Mouse (Mus musculus): ENCODE measurements around the gene Gtf3c3. TPM values are rescaled to one million over a fixed set of nuclear protein-coding genes. Genes with fewer than 3 reads are reported as not detected.
A peak's percentile ranks its signal among the peaks of the same experiment; 100 is the strongest.

Gtf3c3 gene
- polyA plus RNA-seq, 1 experiment from 2014 or later = 8.5 TPM

DNA sequence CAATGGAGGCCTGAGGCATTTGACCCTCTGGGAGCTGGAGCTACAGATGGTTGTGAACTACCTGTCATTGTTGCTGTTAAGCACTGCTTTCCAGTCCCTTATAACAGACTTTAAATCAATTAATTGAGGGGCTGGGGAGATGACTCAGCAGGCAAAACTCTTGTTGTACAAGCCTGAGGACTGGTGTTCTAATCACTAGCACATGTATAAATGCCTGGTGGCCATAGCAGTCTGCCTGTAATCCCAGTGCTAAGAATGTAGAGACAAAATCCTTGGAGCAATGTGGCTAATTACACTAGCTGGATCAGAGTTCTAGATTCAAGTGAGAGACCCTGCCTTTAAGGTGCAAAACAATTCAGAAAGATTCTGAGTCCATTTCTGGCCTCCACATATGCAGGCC lies 36.0 kb downstream of the Gtf3c3 start:
- H3K27ac ChIP-seq = no peak overlapping the region
- H3K4me2 ChIP-seq = no peak overlapping the region
- peaks cover 41% of the 10 kb centered on the region for H3K36me3 ChIP-seq
- no peak for DNase-seq
- no peaks in the 10 kb centered on the region for H3K27me3 ChIP-seq
- ATAC-seq (ENCODE audit: low read depth) = no peak
- no peak overlapping the region for H3K9ac ChIP-seq
- H3K9me3 ChIP-seq (replicated peaks) = no peaks in the 10 kb centered on the region
- no peak overlapping the region for H3K4me3 ChIP-seq (replicated peaks)
- no peaks in the 10 kb centered on the region for H3K4me1 ChIP-seq (replicated peaks)

DNA sequence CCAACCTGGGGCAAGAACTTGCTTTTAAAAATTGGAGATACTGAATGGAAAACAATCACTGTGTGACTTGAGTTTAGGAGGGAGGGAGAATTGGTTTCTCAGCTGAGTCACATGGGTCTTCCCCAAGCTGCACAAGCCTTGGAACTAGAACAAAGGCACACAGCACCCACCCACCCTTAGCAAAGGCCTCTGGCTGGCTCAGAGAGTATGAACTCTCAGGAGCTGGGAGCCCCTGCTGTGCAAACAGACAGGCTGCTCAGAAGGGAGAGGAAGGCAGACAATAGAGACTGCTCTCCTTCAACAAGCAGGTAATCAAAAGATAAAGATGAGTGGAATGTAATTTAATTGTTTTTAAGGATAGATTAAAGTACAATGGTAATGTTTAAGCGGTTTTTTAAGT lies 54.5 kb downstream of the Gtf3c3 start:
- H3K4me3 ChIP-seq (replicated peaks) = no peak overlapping the region
- no peak overlapping the region for H3K9ac ChIP-seq
- whole genome bisulfite sequencing (ENCODE audit: insufficient replicate concordance) = 57% methylated on average over 1 of the region's 1 CpGs
- H3K27ac ChIP-seq = no peak overlapping the region
- H3K27me3 ChIP-seq = no peaks in the 10 kb centered on the region
- ATAC-seq (ENCODE audit: low read depth) (no peak), DNase-seq (no peak)
- no peak overlapping the region for H3K4me2 ChIP-seq
- no peaks in the 10 kb centered on the region for H3K4me1 ChIP-seq (replicated peaks)
- no peaks in the 10 kb centered on the region for H3K9me3 ChIP-seq (replicated peaks)
- no peaks in the 10 kb centered on the region; the same call in 1 of the 2 replicates for H3K36me3 ChIP-seq

DNA sequence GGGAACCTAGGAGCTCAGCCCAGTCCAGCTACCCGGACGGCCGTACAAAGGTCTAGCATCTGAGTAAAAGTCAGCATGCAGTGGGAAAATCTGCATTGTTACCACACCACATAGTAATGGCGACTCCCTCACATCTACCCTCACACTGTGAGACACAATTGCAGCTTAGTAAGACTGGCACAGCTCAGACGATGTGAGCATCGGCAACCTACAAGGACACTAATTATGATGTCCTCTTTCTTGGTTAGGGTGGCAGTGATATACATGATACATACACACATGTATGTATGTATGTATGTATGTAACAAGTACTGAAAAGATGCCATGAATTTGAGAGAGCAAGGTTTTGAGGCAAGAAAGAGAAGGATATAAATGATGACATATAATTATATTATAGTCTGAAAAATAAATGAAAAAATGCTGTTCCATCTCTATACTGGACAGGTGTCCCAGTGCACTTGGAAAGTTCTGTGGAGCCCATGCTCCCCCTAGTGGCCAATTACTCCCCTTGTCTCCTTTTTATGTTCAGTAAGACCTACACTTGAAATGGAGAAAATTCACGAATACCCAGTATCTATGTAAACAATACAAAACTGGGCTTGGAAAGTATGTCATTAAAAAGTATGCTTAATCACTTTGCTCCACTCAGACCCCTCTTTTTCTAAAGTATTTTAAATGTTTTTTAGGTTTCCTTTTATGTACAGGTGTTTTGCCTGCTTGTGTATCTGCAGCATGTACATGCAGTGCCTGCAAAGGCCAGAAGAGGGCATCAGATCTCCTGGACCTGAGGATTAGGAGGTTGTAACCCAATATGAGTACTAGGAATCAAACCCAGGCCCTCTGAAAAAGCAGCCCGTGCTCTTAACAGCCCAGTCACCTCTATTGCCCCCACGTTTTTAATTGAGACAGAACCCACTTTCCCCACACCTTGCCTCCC lies 57.5 kb downstream of the Gtf3c3 start:
- DNase-seq = peak; percentile 15
- H3K4me1 ChIP-seq (replicated peaks) = no peaks in the 10 kb centered on the region
- no peak overlapping the region for H3K9ac ChIP-seq
- H3K4me2 ChIP-seq = no peak overlapping the region
- no peaks in the 10 kb centered on the region for H3K36me3 ChIP-seq
- H3K27me3 ChIP-seq = no peaks in the 10 kb centered on the region
- H3K4me3 ChIP-seq (replicated peaks) = no peak overlapping the region
- WGBS (ENCODE audit: insufficient replicate concordance) = 74% methylated on average over 9 of the region's 9 CpGs
- no peaks in the 10 kb centered on the region for H3K9me3 ChIP-seq (replicated peaks)
- H3K27ac ChIP-seq = no peak overlapping the region
- ATAC-seq (ENCODE audit: low read depth) = no peak

DNA sequence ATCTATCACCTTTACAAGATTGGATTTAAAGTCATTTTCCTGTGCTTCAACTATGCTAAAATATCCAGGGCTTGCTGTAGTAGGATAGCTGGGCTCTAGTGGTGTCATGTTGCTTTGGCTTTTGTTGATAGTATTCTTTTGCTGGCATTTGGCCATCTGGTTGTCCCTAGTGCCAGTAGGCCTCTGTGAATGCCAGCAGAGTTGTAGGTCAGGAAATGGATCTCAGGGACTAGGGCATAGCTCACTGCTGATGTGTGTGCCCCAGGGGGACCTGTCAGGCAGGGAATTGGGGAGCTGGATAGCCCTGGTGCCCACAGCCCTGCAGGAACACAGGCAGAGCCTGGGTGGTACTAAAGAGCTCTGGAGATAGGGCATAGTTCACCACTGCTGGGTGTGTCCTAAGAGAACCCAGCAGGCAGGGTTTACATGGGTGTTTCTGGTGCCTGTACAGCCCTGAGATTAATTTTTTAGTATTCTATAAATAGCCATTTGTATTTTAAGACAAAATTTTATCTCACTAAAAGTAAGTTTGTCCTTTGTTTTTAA lies 61.2 kb downstream of the Gtf3c3 start:
- Histone ChIP-seq H3K27me3 (no peaks in the 10 kb centered on the region), H3K9me3 (replicated peaks) (no peaks in the 10 kb centered on the region), H3K4me3 (replicated peaks) (no peak overlapping the region), H3K4me1 (replicated peaks) (no peaks in the 10 kb centered on the region), H3K36me3 (no peaks in the 10 kb centered on the region), H3K27ac (no peak overlapping the region), H3K9ac (no peak overlapping the region), H3K4me2 (no peak overlapping the region)
- DNase-seq = no peak
- ATAC-seq (ENCODE audit: low read depth) = no peak

DNA sequence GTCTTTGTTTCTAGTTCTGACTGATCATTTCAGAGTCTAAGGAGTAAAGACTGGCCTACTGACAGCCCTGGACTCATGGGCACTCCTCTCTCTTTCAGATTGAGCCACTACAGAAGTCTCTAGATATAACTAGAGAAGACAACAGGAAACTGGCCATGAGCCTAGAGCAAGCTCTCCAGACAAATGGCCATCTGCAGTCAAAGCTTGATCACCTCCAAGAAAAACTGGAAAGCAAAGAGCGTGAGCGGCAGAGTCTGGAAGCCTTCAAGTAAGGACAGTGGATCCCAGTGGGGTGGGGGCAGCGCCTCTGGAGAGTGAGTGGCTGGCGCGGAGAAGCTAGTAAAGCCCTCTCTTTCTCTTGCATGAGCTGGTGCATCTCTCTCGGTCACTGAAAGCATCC lies 82.2 kb downstream of the Gtf3c3 start:
- H3K9me3 ChIP-seq (replicated peaks) = no peaks in the 10 kb centered on the region
- DNase-seq (no peak), ATAC-seq (ENCODE audit: low read depth) (no peak)
- no peak overlapping the region for H3K4me3 ChIP-seq (replicated peaks)
- H3K9ac ChIP-seq = no peak overlapping the region
- H3K4me1 ChIP-seq (replicated peaks) = no peaks in the 10 kb centered on the region
- H3K27me3 ChIP-seq = no peaks in the 10 kb centered on the region
- H3K36me3 ChIP-seq = no peaks in the 10 kb centered on the region
- 74% methylated on average over 6 of the region's 6 CpGs for WGBS (ENCODE audit: insufficient replicate concordance)
- no peak overlapping the region for H3K4me2 ChIP-seq
- H3K27ac ChIP-seq = no peak overlapping the region

DNA sequence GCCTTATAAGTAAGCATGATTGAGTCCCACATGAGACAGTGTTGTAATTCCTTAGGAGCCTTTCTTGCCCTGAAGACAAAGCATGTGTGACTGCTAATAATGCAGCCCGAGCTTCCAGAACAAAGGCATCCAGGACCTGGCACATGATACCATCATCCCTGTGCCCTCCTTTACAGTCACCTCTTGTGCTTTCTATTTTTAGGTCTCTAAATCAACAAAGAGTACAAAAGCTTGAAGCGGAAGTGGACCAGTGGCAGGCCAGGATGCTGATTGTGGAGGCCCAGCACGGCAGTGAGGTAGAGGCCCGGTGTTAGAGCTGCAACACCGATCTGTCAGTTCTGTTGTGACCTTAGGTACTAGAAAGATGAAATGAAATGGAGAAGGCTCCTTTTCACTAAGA lies 83.3 kb downstream of the Gtf3c3 start:
- no peaks in the 10 kb centered on the region for H3K4me1 ChIP-seq (replicated peaks)
- H3K9ac ChIP-seq = no peak overlapping the region
- WGBS (ENCODE audit: insufficient replicate concordance) = 70% methylated on average over 5 of the region's 5 CpGs
- DNase-seq (no peak), ATAC-seq (ENCODE audit: low read depth) (no peak)
- H3K27ac ChIP-seq = no peak overlapping the region
- H3K9me3 ChIP-seq (replicated peaks) = no peaks in the 10 kb centered on the region
- no peak overlapping the region for H3K4me2 ChIP-seq
- H3K4me3 ChIP-seq (replicated peaks) = no peak overlapping the region
- no peaks in the 10 kb centered on the region for H3K36me3 ChIP-seq
- no peaks in the 10 kb centered on the region for H3K27me3 ChIP-seq

DNA sequence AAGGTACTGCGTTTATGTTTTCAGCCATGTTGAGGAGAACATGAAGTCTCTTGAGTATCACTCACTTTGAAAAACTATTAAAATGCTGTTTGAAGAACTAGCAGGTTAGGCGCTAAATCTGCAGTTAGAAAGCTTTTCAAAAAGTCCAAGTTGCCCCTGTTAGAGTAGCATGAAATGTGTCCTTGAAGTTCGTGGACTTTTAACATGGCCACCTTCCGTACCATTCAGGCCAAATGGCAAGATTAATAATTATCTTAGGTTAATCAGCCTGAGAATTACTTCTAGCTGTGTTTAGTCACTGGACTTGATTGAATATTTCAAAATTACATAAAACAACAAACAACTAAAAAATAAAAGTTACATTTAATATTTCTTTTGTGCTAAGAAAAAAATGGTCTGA lies 84.0 kb downstream of the Gtf3c3 start:
- H3K4me2 ChIP-seq = no peak overlapping the region
- H3K27me3 ChIP-seq = no peaks in the 10 kb centered on the region
- WGBS (ENCODE audit: insufficient replicate concordance) = 72% methylated on average over 4 of the region's 4 CpGs
- H3K9me3 ChIP-seq (replicated peaks) = no peaks in the 10 kb centered on the region
- no peak for ATAC-seq (ENCODE audit: low read depth)
- no peaks in the 10 kb centered on the region for H3K4me1 ChIP-seq (replicated peaks)
- H3K9ac ChIP-seq = no peak overlapping the region
- H3K36me3 ChIP-seq = no peaks in the 10 kb centered on the region
- H3K4me3 ChIP-seq (replicated peaks) = no peak overlapping the region
- no peak for DNase-seq
- H3K27ac ChIP-seq = no peak overlapping the region

Other genes with a start within 250 kb of the Gtf3c3 start
- gene Hecw2, start 243.8 kb downstream of the Gtf3c3 start, polyA plus RNA-seq (2015; fragmentation: Nextera tagmentation; extraction: Ambion mirVana) = 0.45 and 0.46 TPM in 2 replicates
- 0.23 and 0.29 TPM in 2 replicates for gene Ccdc150, start 188.3 kb downstream of the Gtf3c3 start, polyA plus RNA-seq (2015; fragmentation: Nextera tagmentation; extraction: Ambion mirVana)
- gene Pgap1, start 118.7 kb upstream of the Gtf3c3 start, polyA plus RNA-seq (2015; fragmentation: Nextera tagmentation; extraction: Ambion mirVana) = 1.1 and 1.4 TPM in 2 replicates